Mouse (Mus musculus): Measurements from ENCODE around the gene Atf6. TPM values are rescaled to one million over a fixed set of nuclear protein-coding genes. Genes with fewer than 3 reads are reported as not detected.

Atf6 gene
- polyA plus RNA-seq, 1 experiment from 2014 or later = 9.8 TPM

GRCm38 (mm10) chr1:170862435-170862717, 5.2 kb downstream of the Atf6 start:
- H3K27ac ChIP-seq = no peak overlapping the region

GRCm38 (mm10) chr1:170861671-170862434, 5.7 kb downstream of the Atf6 start:
- H3K9ac ChIP-seq = no peak overlapping the region
- no peak overlapping the region for H3K4me2 ChIP-seq
- H3K9me3 ChIP-seq (replicated peaks) = no peaks in the 10 kb centered on the region
- H3K36me3 ChIP-seq = no peaks in the 10 kb centered on the region
- H3K4me1 ChIP-seq (replicated peaks) = peaks cover 25% of the 10 kb centered on the region
- 69% methylated on average over 13 of the region's 13 CpGs for WGBS
- H3K27me3 ChIP-seq = no peaks in the 10 kb centered on the region
- no peak for ATAC-seq (replicated peaks; ENCODE audit: insufficient number of reproducible peaks, insufficient read depth, low FRiP score, low read depth)
- H3K27ac ChIP-seq = no peak overlapping the region
- no peak overlapping the region for H3K4me3 ChIP-seq

More at GRCm38 (mm10) chr1:170862435-170862717, 5.2 kb downstream of the Atf6 start:
- H3K36me3 ChIP-seq = no peaks in the 10 kb centered on the region
- ATAC-seq (replicated peaks; ENCODE audit: insufficient number of reproducible peaks, insufficient read depth, low FRiP score, low read depth) = no peak
- no peaks in the 10 kb centered on the region for H3K9me3 ChIP-seq (replicated peaks)
- H3K4me1 ChIP-seq (replicated peaks) = peaks cover 27% of the 10 kb centered on the region
- no peaks in the 10 kb centered on the region for H3K27me3 ChIP-seq
- H3K4me2 ChIP-seq = no peak overlapping the region
- no peak overlapping the region for H3K9ac ChIP-seq
- 51% methylated on average over 3 of the region's 3 CpGs for WGBS
- H3K4me3 ChIP-seq = no peak overlapping the region

- WGBS = 68% methylated on average over 2 of the region's 2 CpGs
Measured at GRCm38 (mm10) chr1:170858872-170859271, 8.7 kb downstream of the Atf6 start.

GRCm38 (mm10) chr1:170857369-170857768, 10.2 kb downstream of the Atf6 start:
- WGBS = 80% methylated on average over 2 of the region's 2 CpGs
- H3K9me3 ChIP-seq (replicated peaks) = no peaks in the 10 kb centered on the region
- no peak overlapping the region for H3K27ac ChIP-seq
- no peaks in the 10 kb centered on the region for H3K27me3 ChIP-seq
- peaks cover 9% of the 10 kb centered on the region for H3K4me1 ChIP-seq (replicated peaks)
- no peaks in the 10 kb centered on the region; the same call in 1 of the 2 replicates for H3K36me3 ChIP-seq
- no peak overlapping the region for H3K4me2 ChIP-seq
- no peak for ATAC-seq (replicated peaks; ENCODE audit: insufficient number of reproducible peaks, insufficient read depth, low FRiP score, low read depth)
- no peak overlapping the region for H3K9ac ChIP-seq
- no peak overlapping the region for H3K4me3 ChIP-seq

More at GRCm38 (mm10) chr1:170858872-170859271, 8.7 kb downstream of the Atf6 start:
- Histone ChIP-seq H3K4me1 (replicated peaks) (peaks cover 9% of the 10 kb centered on the region), H3K36me3 (no peaks in the 10 kb centered on the region), H3K9ac (no peak overlapping the region), H3K27ac (no peak overlapping the region), H3K27me3 (no peaks in the 10 kb centered on the region), H3K4me2 (no peak overlapping the region), H3K9me3 (replicated peaks) (no peaks in the 10 kb centered on the region), H3K4me3 (no peak overlapping the region)
- no peak for ATAC-seq (replicated peaks; ENCODE audit: insufficient number of reproducible peaks, insufficient read depth, low FRiP score, low read depth)

GRCm38 (mm10) chr1:170855056-170855760, 12.4 kb downstream of the Atf6 start:
- no peak overlapping the region for H3K4me3 ChIP-seq
- H3K9ac ChIP-seq = no peak overlapping the region
- no peaks in the 10 kb centered on the region; the same call in none of the 2 replicates for H3K36me3 ChIP-seq
- no peak overlapping the region for H3K27ac ChIP-seq
- H3K4me1 ChIP-seq (replicated peaks) = peaks cover 11% of the 10 kb centered on the region
- no peak overlapping the region for H3K4me2 ChIP-seq
- no peaks in the 10 kb centered on the region for H3K27me3 ChIP-seq
- no peaks in the 10 kb centered on the region for H3K9me3 ChIP-seq (replicated peaks)
- 71% methylated on average over 13 of the region's 13 CpGs for WGBS
- ATAC-seq (replicated peaks; ENCODE audit: insufficient number of reproducible peaks, insufficient read depth, low FRiP score, low read depth) = no peak

GRCm38 (mm10) chr1:170853604-170854003, 14.0 kb downstream of the Atf6 start:
- Histone ChIP-seq H3K36me3 (no peaks in the 10 kb centered on the region; the same call in none of the 2 replicates), H3K4me1 (replicated peaks) (peaks cover 14% of the 10 kb centered on the region), H3K4me2 (no peak overlapping the region), H3K27ac (no peak overlapping the region), H3K27me3 (no peaks in the 10 kb centered on the region), H3K9ac (no peak overlapping the region), H3K4me3 (no peak overlapping the region), H3K9me3 (replicated peaks) (no peaks in the 10 kb centered on the region)
- ATAC-seq (replicated peaks; ENCODE audit: insufficient number of reproducible peaks, insufficient read depth, low FRiP score, low read depth) = no peak
- WGBS = 84% methylated on average over 3 of the region's 3 CpGs

- no peaks in the 10 kb centered on the region for H3K27me3 ChIP-seq
- WGBS = 54% methylated on average over 23 of the region's 23 CpGs
- no peaks in the 10 kb centered on the region; the same call in none of the 2 replicates for H3K36me3 ChIP-seq
- peak overlapping the region; percentile 17; the same call in 1 of the 2 replicates for H3K9ac ChIP-seq
- no peak overlapping the region for H3K4me3 ChIP-seq
- H3K27ac ChIP-seq = peak overlapping the region; percentile 45
- no peak; the same call in 1 of the 2 replicates for ATAC-seq (replicated peaks; ENCODE audit: insufficient number of reproducible peaks, insufficient read depth, low FRiP score, low read depth)
- peaks cover 17% of the 10 kb centered on the region for H3K4me1 ChIP-seq (replicated peaks)
- H3K9me3 ChIP-seq (replicated peaks) = no peaks in the 10 kb centered on the region
- peak overlapping the region; percentile 29 for H3K4me2 ChIP-seq
Measured at GRCm38 (mm10) chr1:170850637-170851624, 16.6 kb downstream of the Atf6 start.

- 91% methylated on average over 2 of the region's 2 CpGs for WGBS
- ATAC-seq (replicated peaks; ENCODE audit: insufficient number of reproducible peaks, insufficient read depth, low FRiP score, low read depth) = no peak
- Histone ChIP-seq H3K27me3 (no peaks in the 10 kb centered on the region), H3K4me3 (no peak overlapping the region), H3K4me1 (replicated peaks) (peaks cover 26% of the 10 kb centered on the region), H3K4me2 (no peak overlapping the region), H3K27ac (no peak overlapping the region), H3K9ac (no peak overlapping the region), H3K9me3 (replicated peaks) (no peaks in the 10 kb centered on the region), H3K36me3 (no peaks in the 10 kb centered on the region; the same call in none of the 2 replicates)
Measured at GRCm38 (mm10) chr1:170850007-170850406, 17.6 kb downstream of the Atf6 start.

GRCm38 (mm10) chr1:170845448-170846307, 21.9 kb downstream of the Atf6 start:
- peaks cover 5% of the 10 kb centered on the region for H3K36me3 ChIP-seq
- no peaks in the 10 kb centered on the region for H3K27me3 ChIP-seq
- H3K9me3 ChIP-seq (replicated peaks) = no peaks in the 10 kb centered on the region
- ATAC-seq (replicated peaks; ENCODE audit: insufficient number of reproducible peaks, insufficient read depth, low FRiP score, low read depth) = peak; percentile 47; the same call in 1 of the 2 replicates
- peak overlapping the region; percentile 22 for H3K4me3 ChIP-seq
- WGBS = 18% methylated on average over 10 of the region's 10 CpGs
- H3K9ac ChIP-seq = peak overlapping the region; percentile 22; the same call in 1 of the 2 replicates
- H3K4me1 ChIP-seq (replicated peaks) = peaks cover 21% of the 10 kb centered on the region
- peak overlapping the region; percentile 85 for H3K27ac ChIP-seq
- peak overlapping the region; percentile 46 for H3K4me2 ChIP-seq

GRCm38 (mm10) chr1:170844380-170844779, 23.2 kb downstream of the Atf6 start:
- Histone ChIP-seq H3K36me3 (peaks cover 5% of the 10 kb centered on the region; the same call in 1 of the 2 replicates), H3K4me3 (no peak overlapping the region), H3K27me3 (no peaks in the 10 kb centered on the region), H3K4me1 (replicated peaks) (peaks cover 15% of the 10 kb centered on the region), H3K27ac (no peak overlapping the region), H3K4me2 (no peak overlapping the region), H3K9me3 (replicated peaks) (no peaks in the 10 kb centered on the region), H3K9ac (no peak overlapping the region)
- ATAC-seq (replicated peaks; ENCODE audit: insufficient number of reproducible peaks, insufficient read depth, low FRiP score, low read depth) = no peak
- 66% methylated on average over 8 of the region's 8 CpGs for WGBS

All from heart, embryonic 15.5 days (tissue).